Mouse (Mus musculus): ENCODE measurements around the gene Ccdc126. TPM values are rescaled to one million over a fixed set of nuclear protein-coding genes. Genes with fewer than 3 reads are reported as not detected.

The Ccdc126 gene
- 1.4 and 1.5 TPM in 2 replicates for polyA plus RNA-seq (2012; rRNA removed)

GRCm38 (mm10) chr6:49318966-49319594 is at the start of gene Ccdc126:
TSS of gene Ccdc126 (plus strand) at chr6:49319274.

GRCm38 (mm10) chr6:49367159-49368054 is 48.3 kb downstream of the Ccdc126 start, which contains the start of gene Fam221a:
TSS of gene Fam221a (plus strand) at chr6:49367739.

Other genes with a start within 250 kb of the Ccdc126 start
- 19.6 and 20.6 TPM in 2 replicates for gene Malsu1, start 245.5 kb upstream of the Ccdc126 start, polyA plus RNA-seq (2012; rRNA removed)
- 0.02 TPM in 1 of 2 replicates, not detected in the other for gene Igf2bp3, start 104.3 kb upstream of the Ccdc126 start, polyA plus RNA-seq (2012; rRNA removed)
- gene Tra2a, start 55.2 kb upstream of the Ccdc126 start, polyA plus RNA-seq (2012; rRNA removed), result 17.7 and 21.9 TPM in 2 replicates
- 3.9 and 5.0 TPM in 2 replicates for gene Fam221a, start 48.5 kb downstream of the Ccdc126 start, polyA plus RNA-seq (2012; rRNA removed)
- not detected in 2 replicates for gene Stk31, start 76.3 kb downstream of the Ccdc126 start, polyA plus RNA-seq (2012; rRNA removed)

Measured in colon, adult 2 months (tissue).